Mouse (Mus musculus): ENCODE data around the gene Kcnab3.
"Not testable (repeated sequence)": the region's sequence is repeated elsewhere in the genome, so short reads cannot be mapped to it uniquely, and the experiment has no call there.

Kcnab3 gene

GRCm38 (mm10) chr11:69325628-69326407 is at the start of gene Kcnab3:
Gene Kcnab3, plus strand, starts transcription at chr11:69326258.
- DNase-seq = peak; percentile 89

DNA sequence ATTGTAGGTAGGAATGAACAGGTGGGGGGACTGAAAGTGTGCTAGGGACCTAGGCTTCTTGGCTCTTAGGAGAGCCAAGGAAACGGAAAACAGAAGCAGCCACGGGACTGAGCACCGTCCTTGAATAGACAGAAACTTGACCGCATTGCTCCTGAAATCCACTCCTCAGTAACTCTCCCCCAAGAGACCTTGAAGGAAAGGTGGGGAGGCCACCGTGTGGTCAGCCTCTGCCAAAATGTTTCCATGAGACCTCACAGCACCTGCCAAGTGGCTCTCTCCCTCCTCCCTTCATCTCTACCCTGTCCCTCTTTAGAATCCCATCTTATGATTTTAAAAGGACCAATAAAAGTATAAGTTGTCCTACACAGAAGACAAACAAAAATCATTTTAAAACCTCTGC is 48.8 kb upstream of the Kcnab3 start:
- DNase-seq = no peak

GRCm38 (mm10) chr11:69291111-69291510 is 34.9 kb upstream of the Kcnab3 start:
- DNase-seq = no peak

DNA sequence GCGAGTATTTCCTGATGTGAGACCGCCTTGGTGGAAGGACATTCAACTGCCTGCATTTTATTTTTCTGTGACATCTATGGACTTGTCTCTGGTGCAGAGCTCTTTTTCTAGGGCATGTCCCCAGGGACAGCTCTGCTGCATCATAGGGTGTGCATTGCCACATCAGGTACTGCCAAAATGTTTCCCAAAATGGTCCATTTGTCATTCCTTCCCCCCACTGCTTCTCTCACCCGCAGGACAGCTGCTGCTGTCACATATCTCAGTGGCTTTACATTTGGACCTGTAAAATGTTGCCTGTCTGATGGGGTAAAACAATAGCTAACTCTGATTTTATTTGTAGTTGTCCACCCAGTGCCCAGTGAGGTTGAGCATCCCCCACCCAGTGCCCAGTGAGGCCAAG is 30.8 kb upstream of the Kcnab3 start:
- DNase-seq = no peak

GRCm38 (mm10) chr11:69297799-69298198 is 28.3 kb upstream of the Kcnab3 start:
- DNase-seq = no peak

DNA sequence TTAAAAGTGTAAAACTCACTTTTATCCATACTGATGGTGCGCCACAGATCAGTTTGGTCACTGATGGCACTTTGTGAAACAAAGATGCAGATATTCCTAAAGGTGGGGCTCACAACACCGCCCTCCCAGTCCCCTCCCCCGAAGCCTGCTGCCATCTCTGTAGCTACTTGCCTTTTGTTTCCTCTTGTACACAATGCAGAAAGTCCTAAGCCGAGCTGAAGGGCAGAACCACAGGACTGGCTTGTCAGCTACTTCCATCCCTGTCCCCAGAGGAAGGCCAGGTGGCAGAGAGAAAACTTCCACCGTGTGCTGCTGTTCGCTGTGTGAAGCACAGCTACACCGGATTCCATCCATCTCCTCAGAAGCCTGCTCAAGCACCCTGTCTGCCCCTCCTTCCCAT is 27.8 kb upstream of the Kcnab3 start:
- no peak for DNase-seq

GRCm38 (mm10) chr11:69302817-69303216 is 23.2 kb upstream of the Kcnab3 start:
- DNase-seq = no peak

DNA sequence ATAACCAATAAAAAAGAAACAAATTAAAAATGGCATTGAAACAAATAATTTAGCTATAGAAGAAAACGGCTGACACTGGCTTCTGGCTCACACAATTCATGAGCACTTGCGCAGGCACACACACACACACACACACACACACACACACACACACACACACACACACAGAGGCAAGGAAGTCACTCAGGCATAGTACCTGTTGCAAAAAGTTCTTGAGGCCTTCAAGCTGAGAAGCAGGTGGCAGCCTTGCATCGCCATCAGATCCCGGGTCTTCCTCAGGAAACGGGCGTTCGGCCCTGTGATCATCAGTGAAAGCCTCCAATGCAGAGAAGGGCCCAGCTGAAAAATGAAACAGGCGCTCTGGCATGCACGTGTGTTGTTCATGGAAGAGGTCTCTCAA is 20.8 kb upstream of the Kcnab3 start:
- DNase-seq = no peak

GRCm38 (mm10) chr11:69306039-69306438 is 20.0 kb upstream of the Kcnab3 start:
- no peak for DNase-seq

GRCm38 (mm10) chr11:69311266-69311665 is 14.8 kb upstream of the Kcnab3 start:
- DNase-seq = no peak

- no peak for DNase-seq
Observed at GRCm38 (mm10) chr11:69316361-69316760, 9.7 kb upstream of the Kcnab3 start.

- not testable (repeated sequence) for DNase-seq
Observed at GRCm38 (mm10) chr11:69318000-69318399, 8.1 kb upstream of the Kcnab3 start.

- no peak for DNase-seq
Observed at GRCm38 (mm10) chr11:69321580-69321979, 4.5 kb upstream of the Kcnab3 start.

GRCm38 (mm10) chr11:69322010-69322409 is 4.0 kb upstream of the Kcnab3 start:
- DNase-seq = no peak

DNA sequence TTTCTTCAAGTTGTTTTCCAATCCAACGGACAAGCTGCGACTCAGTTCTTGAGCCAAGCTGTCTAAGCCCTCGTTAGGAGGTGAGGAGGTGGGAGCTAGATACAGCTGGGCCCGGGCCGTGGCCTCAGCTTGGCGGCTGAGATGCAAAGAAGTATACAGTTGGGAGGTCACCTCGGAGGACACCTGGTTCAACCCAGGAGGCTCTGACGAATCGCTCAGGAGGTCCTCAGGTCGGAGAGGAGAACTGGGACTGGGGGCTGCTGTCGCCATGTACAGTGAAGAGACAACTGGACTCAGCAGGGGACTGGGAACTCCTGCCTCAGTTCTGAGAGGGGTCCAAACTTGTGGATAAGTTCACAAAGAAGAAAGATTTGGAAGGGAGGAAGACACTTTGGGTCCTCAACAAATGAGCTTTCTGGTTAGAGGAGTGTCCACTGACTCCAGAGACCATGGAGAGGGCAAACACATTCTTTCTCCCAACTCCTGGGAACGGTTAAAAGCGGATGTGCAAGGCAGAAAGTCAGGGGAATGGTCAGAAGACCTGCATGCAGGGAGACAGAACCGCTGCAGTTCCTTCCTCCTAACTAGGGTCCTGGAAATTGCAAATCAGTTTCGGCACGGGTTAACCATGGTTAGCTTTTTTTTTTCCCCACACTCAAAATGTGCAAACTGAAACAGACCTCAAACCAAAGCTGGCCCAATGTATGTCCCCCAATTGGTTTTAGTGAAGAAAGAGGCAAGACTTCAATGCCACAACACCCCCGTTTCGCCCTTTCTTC is 3.2 kb upstream of the Kcnab3 start:
- DNase-seq = no peak

- DNase-seq = peak; percentile 99
Observed at GRCm38 (mm10) chr11:69323667-69324111, 2.4 kb upstream of the Kcnab3 start, which contains the start of the genes Cntrob and Trappc1. Gene Cntrob, minus strand, starts transcription at chr11:69323775. Gene Trappc1, plus strand, starts transcription at chr11:69323980.

DNA sequence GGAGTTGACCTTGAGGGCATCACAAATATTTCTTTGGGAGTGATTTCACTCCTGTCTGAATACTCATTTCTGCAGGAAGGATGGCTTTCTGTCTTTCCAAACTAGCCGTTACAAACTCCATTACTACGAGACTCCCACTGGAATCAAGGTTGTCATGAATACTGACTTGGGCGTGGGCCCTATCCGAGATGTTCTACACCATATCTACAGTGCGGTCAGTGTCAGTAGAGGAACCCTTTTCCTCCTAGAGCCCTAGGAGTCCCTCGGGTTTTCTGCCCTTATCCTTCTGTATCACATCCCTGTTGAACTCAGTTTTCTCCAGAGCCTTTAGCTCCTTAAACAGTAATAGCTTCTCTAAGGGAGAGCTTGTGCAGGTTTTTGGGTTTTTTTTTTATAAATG is 1.3 kb upstream of the Kcnab3 start:
- no peak for DNase-seq

DNA sequence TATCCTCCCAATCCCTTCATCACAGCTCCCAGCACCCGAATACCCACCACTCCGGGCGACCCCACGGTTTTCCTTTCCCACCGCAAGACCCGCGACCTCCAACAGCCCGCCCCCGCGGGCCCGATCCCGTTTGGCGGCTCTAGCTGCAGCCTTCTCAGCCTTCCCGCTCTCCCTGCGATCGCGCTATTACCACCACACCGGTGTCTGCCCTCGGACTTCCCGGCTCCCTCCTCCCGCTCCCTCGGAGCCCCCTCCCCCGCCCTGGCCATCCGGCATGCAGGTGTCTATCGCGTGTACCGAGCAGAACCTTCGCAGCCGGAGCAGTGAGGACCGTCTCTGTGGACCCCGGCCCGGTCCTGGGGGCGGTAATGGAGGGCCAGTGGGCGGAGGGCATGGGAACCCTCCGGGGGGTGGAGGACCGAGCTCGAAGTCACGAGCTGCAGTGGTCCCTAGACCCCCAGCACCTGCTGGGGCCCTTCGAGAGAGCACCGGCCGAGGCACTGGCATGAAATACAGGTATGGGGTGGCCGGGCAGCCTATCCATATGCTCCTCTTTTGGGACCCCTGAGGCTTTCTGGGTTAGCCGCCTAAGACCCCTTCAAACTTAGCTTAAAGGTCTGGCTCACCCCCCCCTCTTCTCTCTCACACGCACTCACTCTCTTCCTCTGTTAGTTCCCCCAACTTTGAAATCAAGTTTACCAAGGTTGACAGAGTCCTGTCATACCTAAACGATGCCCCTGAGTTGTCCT is 524 bp downstream of the Kcnab3 start:
- DNase-seq = no peak

GRCm38 (mm10) chr11:69327157-69327442 is 1.0 kb downstream of the Kcnab3 start:
- no peak for DNase-seq

- DNase-seq = no peak
Observed at GRCm38 (mm10) chr11:69327648-69328047, 1.6 kb downstream of the Kcnab3 start.

DNA sequence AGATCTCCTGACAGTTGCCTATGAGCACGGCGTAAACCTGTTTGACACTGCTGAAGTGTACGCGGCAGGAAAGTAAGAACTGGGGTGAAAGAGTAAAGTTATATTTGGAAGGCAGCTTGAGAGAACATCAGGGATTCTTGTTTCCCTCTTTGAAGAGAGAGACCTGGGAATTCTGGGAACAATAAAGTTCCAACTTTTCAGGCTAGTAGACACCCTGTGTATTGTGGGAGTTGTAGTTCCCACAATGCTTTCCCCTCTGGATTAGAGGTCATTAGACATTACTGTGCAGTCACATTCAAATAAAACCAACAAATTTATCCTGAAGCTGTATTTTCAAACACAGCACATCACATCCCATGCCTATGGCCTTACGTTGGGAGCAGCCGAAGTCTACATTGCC is 2.5 kb downstream of the Kcnab3 start:
- no peak for DNase-seq

DNA sequence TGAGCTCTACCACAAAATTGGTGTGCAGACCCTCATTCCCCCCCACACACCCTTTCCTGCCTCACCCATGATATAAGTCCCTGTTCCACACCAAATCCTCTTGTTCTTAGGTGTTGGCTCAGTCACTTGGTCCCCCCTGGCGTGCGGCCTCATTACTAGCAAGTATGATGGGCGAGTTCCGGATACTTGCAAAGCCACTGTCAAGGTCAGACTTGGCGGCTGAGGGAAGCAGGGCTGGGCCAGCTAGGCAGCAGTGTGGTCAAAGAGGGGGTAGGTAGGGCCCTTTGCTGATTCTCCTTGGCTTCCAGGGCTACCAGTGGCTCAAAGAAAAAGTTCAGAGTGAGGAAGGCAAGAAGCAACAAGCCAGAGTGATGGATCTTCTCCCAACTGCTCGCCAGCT is 5.1 kb downstream of the Kcnab3 start:
- DNase-seq = no peak

- DNase-seq = peak; percentile 69
Observed at GRCm38 (mm10) chr11:69331929-69332405, 5.9 kb downstream of the Kcnab3 start.

Measured in lung, postnatal 14 days (tissue).